Mouse (Mus musculus) lung, postnatal 10 days (tissue): ENCODE data around the gene Tram1l1.
"Not testable (repeated sequence)": the region's sequence is repeated elsewhere in the genome, so short reads cannot be mapped to it uniquely, and the experiment has no call there.

Experiments
- DNase-seq: peaks from one replicate; pipeline ENCODE4 v3.0.0; 2021

Tram1l1 gene

DNA sequence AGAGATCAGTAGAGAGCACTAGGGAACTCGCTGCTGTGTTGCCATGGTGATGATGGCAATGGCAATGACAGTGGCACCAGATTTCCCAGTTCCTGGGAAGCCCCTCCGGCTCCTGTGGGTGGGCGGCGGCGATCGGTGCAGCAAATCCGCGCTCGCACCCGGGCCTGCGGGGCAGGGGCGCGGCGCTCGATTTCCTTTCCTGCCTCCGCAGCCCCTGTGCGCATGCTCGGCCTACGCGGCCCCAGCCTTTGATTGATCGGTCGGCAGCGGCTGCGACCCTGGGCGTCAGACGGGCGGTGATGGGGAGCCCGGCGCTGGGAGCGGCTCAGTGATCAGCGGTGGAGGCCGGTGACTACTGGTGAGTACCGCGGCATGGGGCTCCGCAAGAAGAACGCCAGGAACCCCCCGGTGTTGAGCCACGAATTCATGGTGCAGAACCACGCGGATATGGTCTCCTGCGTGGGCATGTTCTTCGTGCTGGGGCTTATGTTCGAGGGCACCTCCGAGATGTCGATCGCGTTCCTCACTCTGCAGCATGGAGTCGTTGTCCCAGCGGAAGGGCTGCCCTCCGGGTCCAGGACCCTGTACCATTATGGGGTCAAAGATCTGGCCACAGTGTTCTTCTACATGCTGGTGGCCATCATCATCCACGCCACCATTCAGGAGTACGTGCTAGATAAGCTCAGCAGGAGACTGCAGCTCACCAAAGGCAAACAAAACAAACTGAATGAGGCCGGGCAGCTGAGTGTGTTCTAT, at the start of gene Tram1l1:
Tram1l1 (plus strand) TSS at position 35 of the 756 bp plus-strand sequence.
- DNase-seq, result peak; percentile 50

DNA sequence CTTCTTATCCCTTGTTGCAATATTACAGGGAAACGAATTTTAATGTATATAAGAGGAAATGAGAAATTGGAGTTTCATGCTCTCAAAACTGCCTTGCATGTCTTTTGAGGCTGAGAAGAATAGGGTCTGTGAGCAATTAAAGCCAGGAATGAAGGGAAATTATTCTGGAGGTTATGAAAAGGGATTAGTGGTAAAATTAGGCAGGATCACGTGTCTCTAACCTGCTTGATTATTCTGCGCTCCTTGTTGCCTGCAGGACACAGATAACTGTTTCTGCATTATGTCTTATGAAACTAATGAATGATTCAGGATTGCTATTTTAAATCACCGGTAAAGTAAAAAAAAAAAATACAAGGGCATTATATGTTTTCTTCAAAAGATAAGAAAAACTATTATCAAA, 49.4 kb upstream of the Tram1l1 start:
- DNase-seq, result no peak

DNA sequence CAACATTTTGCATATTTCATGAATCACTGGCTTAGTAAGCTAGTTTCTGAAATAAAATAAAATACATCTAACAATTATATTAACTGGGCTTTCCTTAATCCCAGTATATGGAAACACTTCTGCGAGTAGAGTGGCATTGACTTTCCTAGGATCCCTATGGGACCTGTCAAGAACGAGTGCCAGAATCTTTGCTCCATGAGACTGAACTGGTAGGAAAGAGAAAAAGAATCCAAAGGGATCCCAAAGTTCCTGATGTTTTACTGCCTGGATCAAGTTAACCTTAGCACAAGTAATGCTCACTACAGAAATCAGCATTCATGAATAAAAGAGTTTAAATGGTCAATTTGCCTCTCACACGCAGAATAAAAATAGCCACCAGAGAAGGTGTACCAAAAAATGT, 49.0 kb upstream of the Tram1l1 start:
- DNase-seq, result no peak

DNA sequence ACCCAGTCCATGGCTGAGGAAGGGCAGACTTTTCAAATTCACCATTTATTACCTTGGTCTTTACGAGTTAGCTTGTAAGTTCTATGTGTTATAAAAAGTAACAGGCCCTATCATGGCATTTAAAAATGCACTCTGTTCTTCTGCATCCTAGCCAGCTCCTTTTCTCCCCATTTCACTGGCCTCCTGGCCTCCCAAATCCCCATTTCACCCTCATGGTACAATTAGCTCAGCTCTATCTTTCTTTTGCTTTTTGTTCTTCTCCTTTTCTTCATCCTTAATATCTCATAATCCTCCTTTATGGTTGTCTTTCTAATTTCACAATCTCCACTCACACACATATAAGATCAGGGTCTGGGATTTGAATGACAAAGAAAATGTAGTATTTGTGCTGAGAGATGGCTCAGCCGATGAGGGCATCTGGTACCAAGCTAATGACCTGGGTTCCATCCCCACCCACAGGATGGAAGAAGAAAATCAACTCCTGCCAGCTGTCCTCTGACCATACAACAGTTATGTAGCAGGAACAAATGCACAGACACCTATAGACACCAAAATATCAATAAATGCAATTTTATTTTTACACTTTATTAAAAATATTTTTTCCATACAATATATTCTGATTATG, 48.1 kb upstream of the Tram1l1 start:
- DNase-seq, result no peak

DNA sequence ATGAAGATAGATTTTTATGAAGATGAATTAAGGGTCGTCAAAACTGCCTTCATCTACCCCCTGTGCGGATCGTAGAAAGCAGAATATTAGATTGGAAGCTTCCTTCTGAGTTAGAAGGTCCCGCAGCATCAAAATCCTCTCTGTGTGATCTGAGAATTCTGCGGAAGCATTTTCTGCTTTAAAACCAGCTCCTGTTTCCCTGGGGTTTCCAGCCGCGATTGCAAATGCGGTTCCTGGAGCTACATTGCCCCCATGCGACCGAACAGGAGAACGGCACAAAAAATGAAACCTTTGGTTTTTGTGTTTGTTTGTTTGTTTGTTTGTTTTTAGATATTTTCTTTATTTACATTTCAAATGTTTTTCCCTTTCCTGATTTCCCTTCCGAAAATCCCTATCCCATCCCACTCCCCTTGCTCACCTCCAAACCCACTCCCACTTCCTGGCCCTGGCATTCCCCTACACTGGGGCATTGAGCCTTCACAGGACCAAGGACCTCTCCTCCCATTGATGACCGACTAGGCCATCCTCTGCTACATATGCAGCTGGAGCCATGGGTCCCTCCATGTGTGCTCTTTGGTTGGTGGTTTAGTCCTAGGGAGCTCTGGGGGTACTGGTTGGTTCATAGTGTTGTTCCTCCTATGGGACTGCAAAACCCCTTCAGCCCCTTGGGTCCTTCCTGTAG, 45.6 kb upstream of the Tram1l1 start:
- peak; percentile 29 for DNase-seq

DNA sequence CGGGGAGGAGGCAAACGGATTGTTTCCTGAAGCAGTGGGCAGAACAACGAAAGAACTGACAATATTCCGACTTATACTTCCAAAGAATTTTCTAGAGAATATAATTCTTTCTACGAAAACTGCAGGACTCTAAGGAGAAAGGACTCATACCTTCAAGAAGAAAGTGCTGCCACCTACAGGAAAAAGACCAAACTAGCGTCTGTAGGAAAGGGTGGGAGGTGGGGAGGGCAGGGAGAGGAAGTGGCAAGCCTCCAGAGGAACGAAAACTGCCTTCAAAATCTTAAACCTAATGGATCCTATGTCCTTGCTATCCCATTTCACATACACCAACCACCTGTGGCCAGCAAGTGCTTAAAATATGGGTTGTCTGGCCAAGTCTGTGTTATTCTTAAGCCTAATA, 31.7 kb upstream of the Tram1l1 start:
- not testable (repeated sequence) for DNase-seq

DNA sequence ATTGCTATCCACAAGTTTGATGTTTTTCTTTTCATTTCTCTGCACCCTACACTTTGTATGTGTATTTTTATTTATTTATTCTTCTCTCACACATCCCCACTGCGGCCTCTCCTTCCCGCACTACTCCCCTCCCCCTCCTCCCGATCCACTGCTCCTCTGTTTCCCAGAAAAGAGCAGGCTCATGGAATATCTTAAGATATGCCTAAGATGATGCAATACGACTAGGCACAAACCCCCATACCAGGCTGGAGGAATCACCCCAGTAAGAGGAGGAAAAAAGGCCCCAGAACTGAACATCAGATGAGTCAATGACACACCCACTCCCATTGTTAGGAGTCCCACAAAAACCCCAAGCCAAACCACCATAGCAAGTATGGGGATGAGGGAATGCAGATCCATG, 1.4 kb upstream of the Tram1l1 start:
- no peak for DNase-seq

DNA sequence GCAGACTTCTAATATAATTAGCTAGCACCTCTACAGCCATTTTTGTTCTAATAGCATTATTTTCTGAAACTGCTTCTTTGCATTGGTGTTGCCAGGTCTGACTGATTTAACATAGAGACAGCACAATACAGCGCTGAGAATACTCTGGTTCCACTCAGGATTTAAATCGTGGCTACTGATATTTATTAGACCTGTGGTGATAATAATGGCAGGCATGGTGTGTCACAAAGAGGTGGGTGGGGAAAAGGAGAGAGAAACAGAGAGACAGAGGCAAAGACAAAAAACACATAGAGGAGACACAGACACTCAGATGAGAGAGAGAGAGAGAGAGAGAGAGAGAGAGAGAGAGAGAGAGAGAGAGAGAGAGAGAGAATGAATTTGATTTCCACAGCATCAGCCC, 257 bp upstream of the Tram1l1 start:
- no peak for DNase-seq

DNA sequence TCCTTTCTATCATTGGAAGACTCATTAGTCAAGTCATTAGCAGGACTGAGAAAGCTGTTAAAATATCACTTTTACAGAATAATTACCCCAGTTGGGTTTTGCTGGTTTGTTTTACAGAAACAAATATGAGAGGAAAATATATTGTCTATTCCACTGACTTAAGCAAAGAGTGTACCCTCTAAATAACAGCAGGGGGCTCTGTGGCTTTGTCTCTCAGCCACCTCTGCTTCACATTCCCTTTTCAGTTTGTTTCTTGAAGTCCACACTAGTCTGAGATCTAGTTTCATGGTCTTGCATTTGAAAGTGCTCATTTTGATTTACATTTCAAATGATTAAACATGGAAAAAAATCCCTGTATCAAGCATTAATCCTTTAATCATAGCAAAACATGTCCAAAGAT, 25.8 kb downstream of the Tram1l1 start:
- DNase-seq, result no peak

DNA sequence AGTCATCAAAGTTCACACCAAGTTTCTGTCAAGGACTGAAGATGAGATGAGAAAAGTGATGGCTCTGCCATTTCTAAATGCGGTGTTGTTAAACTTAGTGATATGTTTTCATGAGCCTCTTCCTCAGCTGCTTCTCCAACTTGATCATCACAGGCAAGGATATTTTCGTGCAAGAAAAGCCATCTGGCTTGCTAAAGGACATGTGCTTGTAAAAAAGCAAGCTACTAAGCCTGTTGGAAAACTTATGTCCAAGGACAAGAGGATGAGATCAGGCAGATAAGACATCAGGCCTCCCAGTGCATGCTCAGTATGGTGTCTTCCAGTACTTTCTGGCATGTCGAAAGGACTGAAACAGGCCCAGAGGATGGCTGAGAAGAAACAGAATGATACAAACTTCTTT, 36.9 kb downstream of the Tram1l1 start:
- no peak for DNase-seq

DNA sequence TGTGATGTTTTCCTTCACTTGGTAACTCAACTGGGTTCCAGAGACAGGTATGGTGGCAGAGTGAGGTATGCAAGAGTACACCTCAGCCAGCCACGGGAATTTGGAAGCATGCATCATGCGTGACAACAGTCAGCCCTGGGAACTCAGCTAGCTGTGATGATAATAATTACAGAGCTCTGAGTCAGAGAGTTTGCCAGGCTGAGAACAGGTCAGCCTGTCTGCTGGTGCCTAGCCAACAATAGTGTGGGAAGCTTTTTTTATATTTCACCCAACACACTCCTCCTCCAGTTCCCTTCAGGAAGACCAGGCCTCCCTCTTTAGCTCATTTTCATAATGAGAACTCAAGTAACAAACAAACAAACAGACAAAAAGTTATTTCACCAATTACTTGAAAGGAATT, 51.4 kb downstream of the Tram1l1 start:
- DNase-seq, result no peak
